Mouse (Mus musculus) kidney, adult 2 months (tissue): Measurements from ENCODE around the gene Abca7.

ENCODE experiments used
- CTCF ChIP-seq: fragments of 200-500 bp; conservative IDR thresholded peaks from 2 replicates; pipeline ENCODE4 v1.5.1; 2011; ENCODE audit warnings: low read depth, mild to moderate bottlenecking, control low read depth, low read length, moderate library complexity, mixed read lengths; ENCODE audit not compliant: insufficient read depth, insufficient read length
- POLR2A ChIP-seq: fragments of 200-500 bp; IDR thresholded peaks from one replicate; pipeline ENCODE4 v1.6.1; 2011; ENCODE audit warnings: low read depth, low read length, control low read depth

DNA sequence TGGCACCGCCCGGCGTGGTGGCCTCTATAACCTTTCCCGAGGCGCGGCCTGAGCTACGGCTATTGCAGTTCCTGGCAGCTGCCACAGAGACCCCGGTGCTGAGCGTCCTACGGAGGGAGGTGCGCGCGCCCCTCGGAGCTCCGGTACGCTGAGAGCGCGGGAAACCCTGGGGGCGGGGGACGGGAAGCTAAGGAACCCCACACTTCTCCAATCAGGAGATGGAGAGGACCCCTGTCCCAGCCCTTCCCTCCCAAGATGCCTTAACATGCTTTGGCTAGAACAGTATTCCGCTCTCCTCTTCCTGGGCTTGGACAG, 25.2 kb upstream of the Abca7 start:
- no peak for TF ChIP-seq CTCF
- TF ChIP-seq POLR2A: no peak
